Mouse (Mus musculus): ENCODE data around the gene Psme3. TPM values are rescaled to one million over a fixed set of nuclear protein-coding genes. Genes with fewer than 3 reads are reported as not detected.
"Not testable (repeated sequence)": the region's sequence is repeated elsewhere in the genome, so short reads cannot be mapped to it uniquely, and the experiment has no call there.

The Psme3 gene
- polyA plus RNA-seq, 1 experiment from 2014 or later = 138 TPM

GRCm38 (mm10) chr11:101324763-101325162 lies 8.8 kb downstream of the Psme3 start, which contains the start of gene Aoc2:
Aoc2 (plus strand) TSS chr11:101325063.
- Histone ChIP-seq H3K4me2 (replicated peaks; ENCODE audit: low read depth, low read length) (no peak within 1 kb of the TSS), H3K9ac (ENCODE audit: low read depth, low read length) (no peak within 1 kb of the TSS), H3K9me3 (ENCODE audit: control insufficient read depth, low read length) (no peaks in the 10 kb centered on the region), H3K27ac (ENCODE audit: low read depth, low read length) (no peak within 1 kb of the TSS), H3K36me3 (ENCODE audit: control insufficient read depth, insufficient read depth, low read length) (peaks cover 16% of the 10 kb centered on the region), H3K4me1 (replicated peaks; ENCODE audit: control insufficient read depth, insufficient read depth, low read length) (no peaks in the 10 kb centered on the region), H3K4me3 (ENCODE audit: low read depth, low read length) (no peak within 1 kb of the TSS), H3K27me3 (ENCODE audit: control insufficient read depth, insufficient read depth, low read length) (no peaks in the 10 kb centered on the region)
- no peak for DNase-seq (ENCODE audit: low spot score)
- 95% methylated on average over 5 of the region's 5 CpGs for WGBS
- ATAC-seq (ENCODE audit: low FRiP score) = no peak

- H3K4me3 ChIP-seq (ENCODE audit: low read depth, low read length); H3K9me3 ChIP-seq (ENCODE audit: control insufficient read depth, low read length); H3K9ac ChIP-seq (ENCODE audit: low read depth, low read length); H3K27me3 ChIP-seq (ENCODE audit: control insufficient read depth, insufficient read depth, low read length); H3K27ac ChIP-seq (ENCODE audit: low read depth, low read length); H3K4me2 ChIP-seq (replicated peaks; ENCODE audit: low read depth, low read length); ATAC-seq (ENCODE audit: low FRiP score); H3K4me1 ChIP-seq (replicated peaks; ENCODE audit: control insufficient read depth, insufficient read depth, low read length); DNase-seq (ENCODE audit: low spot score): not testable (repeated sequence)
- peaks cover 14% of the 10 kb centered on the region for H3K36me3 ChIP-seq (ENCODE audit: control insufficient read depth, insufficient read depth, low read length)
- WGBS = 94% methylated on average over 11 of the region's 11 CpGs
Observed at GRCm38 (mm10) chr11:101325201-101325600, 9.2 kb downstream of the Psme3 start.

GRCm38 (mm10) chr11:101326147-101326546 lies 10.1 kb downstream of the Psme3 start:
- H3K9me3 ChIP-seq (ENCODE audit: control insufficient read depth, low read length) = no peaks in the 10 kb centered on the region
- no peaks in the 10 kb centered on the region for H3K4me1 ChIP-seq (replicated peaks; ENCODE audit: control insufficient read depth, insufficient read depth, low read length)
- no peak for ATAC-seq (ENCODE audit: low FRiP score)
- no peaks in the 10 kb centered on the region for H3K27me3 ChIP-seq (ENCODE audit: control insufficient read depth, insufficient read depth, low read length)
- H3K27ac ChIP-seq (ENCODE audit: low read depth, low read length) = no peak overlapping the region
- H3K36me3 ChIP-seq (ENCODE audit: control insufficient read depth, insufficient read depth, low read length) = peaks cover 6% of the 10 kb centered on the region; the same call in 1 of the 2 replicates
- no peak overlapping the region for H3K4me2 ChIP-seq (replicated peaks; ENCODE audit: low read depth, low read length)
- H3K9ac ChIP-seq (ENCODE audit: low read depth, low read length) = no peak overlapping the region
- no peak overlapping the region for H3K4me3 ChIP-seq (ENCODE audit: low read depth, low read length)
- DNase-seq (ENCODE audit: low spot score) = no peak
- WGBS = 86% methylated on average over 11 of the region's 11 CpGs

GRCm38 (mm10) chr11:101327311-101327710 lies 11.3 kb downstream of the Psme3 start:
- Histone ChIP-seq H3K27ac (ENCODE audit: low read depth, low read length) (no peak overlapping the region), H3K9me3 (ENCODE audit: control insufficient read depth, low read length) (no peaks in the 10 kb centered on the region), H3K36me3 (ENCODE audit: control insufficient read depth, insufficient read depth, low read length) (peaks cover 6% of the 10 kb centered on the region; the same call in 1 of the 2 replicates), H3K4me1 (replicated peaks; ENCODE audit: control insufficient read depth, insufficient read depth, low read length) (no peaks in the 10 kb centered on the region), H3K9ac (ENCODE audit: low read depth, low read length) (no peak overlapping the region), H3K4me2 (replicated peaks; ENCODE audit: low read depth, low read length) (no peak overlapping the region), H3K4me3 (ENCODE audit: low read depth, low read length) (no peak overlapping the region), H3K27me3 (ENCODE audit: control insufficient read depth, insufficient read depth, low read length) (no peaks in the 10 kb centered on the region)
- no peak for DNase-seq (ENCODE audit: low spot score)
- ATAC-seq (ENCODE audit: low FRiP score) = no peak
- 52% methylated on average over 3 of the region's 3 CpGs for WGBS

- no peak for ATAC-seq (ENCODE audit: low FRiP score)
- H3K4me2 ChIP-seq (replicated peaks; ENCODE audit: low read depth, low read length) = no peak overlapping the region
- H3K27ac ChIP-seq (ENCODE audit: low read depth, low read length) = no peak overlapping the region
- no peak for DNase-seq (ENCODE audit: low spot score)
- 81% methylated on average over 6 of the region's 6 CpGs for WGBS
- H3K4me1 ChIP-seq (replicated peaks; ENCODE audit: control insufficient read depth, insufficient read depth, low read length) = no peaks in the 10 kb centered on the region; the same call in 1 of the 2 replicates
- 0 out of 2 replicates have a peak, but pooled peaks cover 3% of the 10 kb centered on the region for H3K36me3 ChIP-seq (ENCODE audit: control insufficient read depth, insufficient read depth, low read length)
- H3K9ac ChIP-seq (ENCODE audit: low read depth, low read length) = no peak overlapping the region
- H3K27me3 ChIP-seq (ENCODE audit: control insufficient read depth, insufficient read depth, low read length) = no peaks in the 10 kb centered on the region
- H3K9me3 ChIP-seq (ENCODE audit: control insufficient read depth, low read length) = no peaks in the 10 kb centered on the region
- no peak overlapping the region for H3K4me3 ChIP-seq (ENCODE audit: low read depth, low read length)
Observed at GRCm38 (mm10) chr11:101328941-101329635, 13.1 kb downstream of the Psme3 start.

- Histone ChIP-seq H3K27me3 (ENCODE audit: control insufficient read depth, insufficient read depth, low read length) (no peaks in the 10 kb centered on the region), H3K4me2 (replicated peaks; ENCODE audit: low read depth, low read length) (no peak within 1 kb of the TSS), H3K4me1 (replicated peaks; ENCODE audit: control insufficient read depth, insufficient read depth, low read length) (no peaks in the 10 kb centered on the region; the same call in 1 of the 2 replicates), H3K9ac (ENCODE audit: low read depth, low read length) (no peak within 1 kb of the TSS), H3K4me3 (ENCODE audit: low read depth, low read length) (no peak within 1 kb of the TSS), H3K36me3 (ENCODE audit: control insufficient read depth, insufficient read depth, low read length) (0 out of 2 replicates have a peak, but pooled peaks cover 3% of the 10 kb centered on the region), H3K27ac (ENCODE audit: low read depth, low read length) (no peak within 1 kb of the TSS), H3K9me3 (ENCODE audit: control insufficient read depth, low read length) (no peaks in the 10 kb centered on the region)
- 65% methylated on average over 7 of the region's 7 CpGs for WGBS
- ATAC-seq (ENCODE audit: low FRiP score) (no peak), DNase-seq (ENCODE audit: low spot score) (no peak)
Observed at GRCm38 (mm10) chr11:101330371-101330924, 14.4 kb downstream of the Psme3 start, which contains the start of gene Aoc3. Aoc3 (plus strand) TSS chr11:101330605.

- not testable (repeated sequence) for H3K36me3 ChIP-seq (ENCODE audit: control insufficient read depth, insufficient read depth, low read length); ATAC-seq (ENCODE audit: low FRiP score); H3K4me3 ChIP-seq (ENCODE audit: low read depth, low read length); H3K27ac ChIP-seq (ENCODE audit: low read depth, low read length); H3K4me2 ChIP-seq (replicated peaks; ENCODE audit: low read depth, low read length); H3K27me3 ChIP-seq (ENCODE audit: control insufficient read depth, insufficient read depth, low read length); H3K4me1 ChIP-seq (replicated peaks; ENCODE audit: control insufficient read depth, insufficient read depth, low read length); DNase-seq (ENCODE audit: low spot score); H3K9me3 ChIP-seq (ENCODE audit: control insufficient read depth, low read length); H3K9ac ChIP-seq (ENCODE audit: low read depth, low read length)
- WGBS = 83% methylated on average over 6 of the region's 6 CpGs
Observed at GRCm38 (mm10) chr11:101330961-101331360, 14.9 kb downstream of the Psme3 start.

GRCm38 (mm10) chr11:101332537-101332936 lies 16.5 kb downstream of the Psme3 start:
- no peak overlapping the region for H3K9ac ChIP-seq (ENCODE audit: low read depth, low read length)
- ATAC-seq (ENCODE audit: low FRiP score) = no peak

GRCm38 (mm10) chr11:101334023-101334422 lies 18.0 kb downstream of the Psme3 start:
- Histone ChIP-seq H3K4me1 (replicated peaks; ENCODE audit: control insufficient read depth, insufficient read depth, low read length) (no peaks in the 10 kb centered on the region; the same call in none of the 2 replicates), H3K27me3 (ENCODE audit: control insufficient read depth, insufficient read depth, low read length) (no peaks in the 10 kb centered on the region), H3K4me2 (replicated peaks; ENCODE audit: low read depth, low read length) (no peak overlapping the region), H3K36me3 (ENCODE audit: control insufficient read depth, insufficient read depth, low read length) (no peaks in the 10 kb centered on the region), H3K27ac (ENCODE audit: low read depth, low read length) (peak overlapping the region; percentile 62; the same call in 1 of the 2 replicates), H3K9me3 (ENCODE audit: control insufficient read depth, low read length) (no peaks in the 10 kb centered on the region), H3K4me3 (ENCODE audit: low read depth, low read length) (no peak overlapping the region), H3K9ac (ENCODE audit: low read depth, low read length) (no peak overlapping the region)
- ATAC-seq (ENCODE audit: low FRiP score) (no peak), DNase-seq (ENCODE audit: low spot score) (peak; percentile 25)
- WGBS = 17% methylated on average over 10 of the region's 10 CpGs

More at GRCm38 (mm10) chr11:101332537-101332936, 16.5 kb downstream of the Psme3 start:
- H3K4me3 ChIP-seq (ENCODE audit: low read depth, low read length) = no peak overlapping the region
- no peaks in the 10 kb centered on the region for H3K27me3 ChIP-seq (ENCODE audit: control insufficient read depth, insufficient read depth, low read length)
- 83% methylated on average over 3 of the region's 3 CpGs for WGBS
- no peak overlapping the region for H3K27ac ChIP-seq (ENCODE audit: low read depth, low read length)
- H3K36me3 ChIP-seq (ENCODE audit: control insufficient read depth, insufficient read depth, low read length) = no peaks in the 10 kb centered on the region
- no peak overlapping the region for H3K4me2 ChIP-seq (replicated peaks; ENCODE audit: low read depth, low read length)
- H3K4me1 ChIP-seq (replicated peaks; ENCODE audit: control insufficient read depth, insufficient read depth, low read length) = no peaks in the 10 kb centered on the region; the same call in none of the 2 replicates
- no peak for DNase-seq (ENCODE audit: low spot score)
- H3K9me3 ChIP-seq (ENCODE audit: control insufficient read depth, low read length) = no peaks in the 10 kb centered on the region
